Mouse (Mus musculus) kidney, postnatal 4 days (tissue): ENCODE measurements at regions not wholly inside any gene's neighbourhood (a gene's known extent, or its start where the extent isn't known, plus 50 kb on each side); places are given as distances from the start of the nearest gene placed in this dataset.
"Not testable (repeated sequence)": the region's sequence is repeated elsewhere in the genome, so short reads cannot be mapped to it uniquely, and the experiment has no call there.

Experiments
- DNase-seq, 2 experiments: peaks; one replicate each; pipeline ENCODE4 v3.0.0; 2021; ENCODE audit warnings: mixed read lengths in 2 of 2

- DNase-seq: not testable (repeated sequence)
Measured at GRCm38 (mm10) chr3:57970614-57971013, 122.7 kb upstream of the Pfn2 start.

- DNase-seq: peak; percentile 25 to 45
Measured at GRCm38 (mm10) chr3:57972469-57973245, 124.8 kb upstream of the Pfn2 start.

- no peak for DNase-seq
Measured at GRCm38 (mm10) chr3:57973546-57973945, 125.7 kb upstream of the Pfn2 start.

DNA sequence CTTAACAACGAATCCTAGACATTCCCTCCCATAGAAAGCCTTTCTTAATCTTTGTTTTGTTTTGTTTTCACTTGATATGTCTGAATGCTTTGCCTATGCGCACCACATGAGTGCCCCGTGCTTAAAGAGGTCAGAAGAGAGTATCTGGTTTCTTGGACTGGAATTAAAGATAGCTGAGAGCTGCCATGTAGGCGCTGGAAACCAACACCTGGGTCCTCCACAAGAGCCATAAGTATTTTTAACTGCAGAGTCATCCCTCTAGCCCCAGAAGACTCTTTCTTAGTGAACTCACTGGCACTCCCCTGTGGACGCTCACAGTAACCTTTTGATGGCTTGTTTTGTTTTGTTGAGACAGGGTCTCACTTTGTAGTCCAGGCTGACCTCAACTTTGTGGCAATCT, 127.5 kb upstream of the Pfn2 start:
- DNase-seq: no peak

DNA sequence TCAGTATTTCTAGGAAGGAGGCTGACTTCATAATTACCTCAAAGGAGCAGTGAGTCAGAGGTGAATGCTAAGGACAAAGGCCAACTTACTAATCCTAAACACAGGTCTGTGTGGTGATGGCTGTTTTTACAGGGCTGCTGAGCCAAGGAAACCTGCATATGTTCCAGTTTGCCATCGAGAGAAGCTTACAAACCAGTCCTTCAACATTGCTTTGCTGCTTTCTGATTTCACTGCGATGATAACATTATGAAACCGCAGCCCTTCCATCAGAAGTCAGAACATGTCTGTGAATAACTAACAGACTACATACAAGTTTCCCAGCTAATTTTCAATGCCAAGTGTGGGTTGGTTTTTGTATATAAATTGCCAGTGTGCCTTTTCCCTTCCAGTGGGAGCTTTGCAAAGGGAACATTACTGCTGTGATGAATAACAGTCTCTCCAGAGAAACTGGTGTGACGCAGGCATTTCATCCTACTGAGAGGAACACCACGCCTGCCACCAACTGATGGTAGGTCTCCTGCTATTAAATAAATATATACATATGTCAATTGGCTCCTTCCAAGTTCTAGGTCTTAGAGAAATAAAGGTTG, 128.9 kb upstream of the Pfn2 start:
- no peak for DNase-seq

DNA sequence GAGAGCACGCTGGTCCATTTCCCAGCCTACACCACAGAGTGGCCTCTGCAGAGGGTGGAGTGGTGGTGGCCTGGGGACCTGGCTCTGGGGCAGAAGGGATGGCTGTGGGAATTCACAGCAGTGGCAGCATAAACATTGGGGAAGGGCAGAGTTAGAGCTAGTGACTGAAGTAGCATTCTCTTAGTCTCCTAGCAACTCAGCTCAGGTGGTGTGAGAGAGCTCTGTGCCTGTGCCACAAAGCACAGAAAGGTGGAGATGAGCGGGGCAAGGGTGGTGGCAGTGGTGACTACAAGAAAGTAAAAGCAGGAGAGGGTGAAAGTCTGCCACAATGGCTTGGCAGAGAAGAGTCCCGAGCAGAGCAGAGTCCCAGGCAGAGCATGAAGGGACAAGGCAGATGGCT, 140.3 kb upstream of the Pfn2 start:
- no peak for DNase-seq

GRCm38 (mm10) chr3:57990738-57991137, 142.9 kb upstream of the Pfn2 start:
- no peak for DNase-seq

GRCm38 (mm10) chr3:57998121-57999102, 150.5 kb upstream of the Pfn2 start:
- DNase-seq: no peak

DNA sequence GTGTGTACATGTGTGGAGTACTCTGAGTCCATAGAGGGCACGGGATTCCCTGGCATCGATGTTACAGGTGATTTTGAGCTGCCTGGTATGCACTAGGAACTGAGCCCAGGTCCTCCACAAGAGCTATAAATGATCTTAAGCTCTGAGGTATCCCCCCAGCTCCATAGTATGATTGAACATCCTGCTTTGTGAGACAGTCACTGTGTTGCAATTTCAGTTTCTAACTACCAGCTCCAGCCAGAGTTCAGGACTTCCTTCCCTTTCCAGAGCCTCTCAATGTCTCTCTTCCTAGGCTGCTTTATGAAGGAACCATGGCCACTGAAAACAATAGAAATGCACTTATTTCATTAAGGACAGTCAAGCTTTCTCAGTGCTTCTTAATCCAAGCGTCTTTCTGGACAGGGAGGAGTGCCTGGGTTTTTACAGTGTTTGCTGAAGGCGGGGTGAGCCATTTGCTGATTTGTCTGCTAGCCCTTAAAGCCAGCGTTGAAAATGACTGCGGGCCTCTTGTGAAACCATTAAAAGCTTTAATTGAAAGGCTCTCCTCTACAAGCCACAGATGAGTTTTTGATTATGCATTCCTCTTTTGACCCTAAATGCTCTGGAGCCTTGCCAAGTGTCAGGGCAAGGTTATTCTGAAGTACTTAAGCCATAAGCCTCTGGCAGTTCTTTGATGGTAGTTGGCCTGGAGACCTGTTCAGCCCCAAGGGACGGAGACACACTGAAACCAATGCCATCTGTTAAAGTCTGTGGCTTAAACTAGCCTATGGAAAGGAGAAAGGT, 155.1 kb upstream of the Pfn2 start:
- peak; percentile 45 to 65 for DNase-seq

GRCm38 (mm10) chr3:58024750-58025392, 177.0 kb upstream of the Pfn2 start:
- no peak for DNase-seq

- DNase-seq: no peak
Measured at GRCm38 (mm10) chr3:58049618-58050017, 201.7 kb upstream of the Pfn2 start.

GRCm38 (mm10) chr3:58054726-58055125, 206.8 kb upstream of the Pfn2 start:
- no peak for DNase-seq

DNA sequence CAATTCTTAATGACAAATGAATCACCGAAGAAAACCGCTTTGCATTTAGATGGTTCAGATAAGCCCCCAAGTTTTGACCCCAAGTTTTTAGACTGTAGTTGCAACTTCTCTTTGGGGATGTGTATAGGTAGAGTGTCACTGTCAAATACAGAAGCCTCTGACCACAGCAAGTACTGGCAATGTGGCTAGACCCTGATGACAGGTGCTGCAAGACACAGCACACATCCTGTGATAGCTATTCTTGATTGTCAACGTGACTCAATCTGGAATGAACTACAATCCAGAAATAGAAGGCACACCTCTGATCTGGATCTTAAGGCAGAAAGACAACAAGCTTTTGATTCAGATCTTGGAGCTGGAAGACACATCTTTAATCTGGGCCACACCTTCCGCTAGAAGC, 207.3 kb upstream of the Pfn2 start:
- no peak for DNase-seq

GRCm38 (mm10) chr3:58056191-58057063, 208.5 kb upstream of the Pfn2 start:
- no peak for DNase-seq

- no peak for DNase-seq
Measured at GRCm38 (mm10) chr3:58057064-58057396, 209.2 kb upstream of the Pfn2 start.

DNA sequence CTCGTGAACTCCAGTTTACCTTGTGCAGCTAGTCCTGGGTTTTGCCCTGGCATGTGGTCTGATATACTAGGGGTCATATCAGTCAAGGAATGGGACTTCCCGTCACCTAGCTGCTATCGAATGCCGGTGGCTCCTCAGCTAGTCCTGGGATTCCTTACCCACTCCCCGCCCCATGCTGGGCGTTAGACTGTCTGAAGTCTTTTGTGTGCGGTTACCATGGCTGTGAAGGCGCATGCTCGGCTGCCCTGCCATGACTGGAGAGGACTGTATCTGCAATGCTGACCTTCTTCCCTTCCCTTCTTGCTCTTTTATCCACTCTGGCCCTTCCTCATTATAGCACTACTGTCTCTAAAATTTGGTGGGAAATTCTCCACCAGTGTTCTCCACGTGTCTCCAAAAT, 210.3 kb upstream of the Pfn2 start:
- DNase-seq: no peak

- no peak for DNase-seq
Measured at GRCm38 (mm10) chr3:58063852-58064549, 216.1 kb upstream of the Pfn2 start.

GRCm38 (mm10) chr3:58071574-58071973, 223.7 kb upstream of the Pfn2 start:
- DNase-seq: no peak

GRCm38 (mm10) chr3:58072230-58072839, 224.5 kb upstream of the Pfn2 start:
- no peak for DNase-seq
